Mouse (Mus musculus): ENCODE measurements around the gene Dpep1.
A peak's percentile ranks its signal among the peaks of the same experiment; 100 is the strongest.
"Not testable (repeated sequence)": the region's sequence is repeated elsewhere in the genome, so short reads cannot be mapped to it uniquely, and the experiment has no call there.

The Dpep1 gene

GRCm38 (mm10) chr8:123212321-123213117 is 26.5 kb downstream of the Dpep1 start, which contains the start of the genes Chmp1a and Spata33:
Chmp1a (minus strand) TSS chr8:123212763.
Spata33 (plus strand) TSS chr8:123212832.
- DNase-seq (ENCODE audit: low spot score), result peak; percentile 84

- no peak for DNase-seq (ENCODE audit: low spot score)
Observed at GRCm38 (mm10) chr8:123213118-123213772, 27.2 kb downstream of the Dpep1 start.

- no peak for DNase-seq (ENCODE audit: low spot score)
Observed at GRCm38 (mm10) chr8:123215430-123215829, 29.4 kb downstream of the Dpep1 start.

GRCm38 (mm10) chr8:123220917-123221316 is 34.9 kb downstream of the Dpep1 start:
- DNase-seq (ENCODE audit: low spot score), result no peak

GRCm38 (mm10) chr8:123224278-123225266 is 38.5 kb downstream of the Dpep1 start, which contains the start of gene Cdk10:
Cdk10 (plus strand) TSS chr8:123224842.
- DNase-seq (ENCODE audit: low spot score), result peak; percentile 96

- no peak for DNase-seq (ENCODE audit: low spot score)
Observed at GRCm38 (mm10) chr8:123228416-123228815, 42.4 kb downstream of the Dpep1 start.

- DNase-seq (ENCODE audit: low spot score), result not testable (repeated sequence)
Observed at GRCm38 (mm10) chr8:123230326-123230725, 44.3 kb downstream of the Dpep1 start.

GRCm38 (mm10) chr8:123231742-123232141 is 45.7 kb downstream of the Dpep1 start:
- no peak for DNase-seq (ENCODE audit: low spot score)

- no peak for DNase-seq (ENCODE audit: low spot score)
Observed at GRCm38 (mm10) chr8:123232553-123232952, 46.5 kb downstream of the Dpep1 start.

GRCm38 (mm10) chr8:123233300-123233699 is 47.3 kb downstream of the Dpep1 start:
- no peak for DNase-seq (ENCODE audit: low spot score)

- no peak for DNase-seq (ENCODE audit: low spot score)
Observed at GRCm38 (mm10) chr8:123233760-123234159, 47.7 kb downstream of the Dpep1 start.

GRCm38 (mm10) chr8:123234918-123235519 is 49.0 kb downstream of the Dpep1 start:
- no peak for DNase-seq (ENCODE audit: low spot score)

GRCm38 (mm10) chr8:123235520-123236497 is 49.8 kb downstream of the Dpep1 start, which contains the start of gene Spata2l:
Spata2l (minus strand) TSS chr8:123236233.
- peak; percentile 44 for DNase-seq (ENCODE audit: low spot score)

- DNase-seq (ENCODE audit: low spot score), result no peak
Observed at GRCm38 (mm10) chr8:123239398-123239797, 53.4 kb downstream of the Dpep1 start.

- no peak for DNase-seq (ENCODE audit: low spot score)
Observed at GRCm38 (mm10) chr8:123242107-123242923, 56.3 kb downstream of the Dpep1 start.

- no peak for DNase-seq (ENCODE audit: low spot score)
Observed at GRCm38 (mm10) chr8:123243053-123243452, 57.0 kb downstream of the Dpep1 start.

GRCm38 (mm10) chr8:123244382-123244781 is 58.3 kb downstream of the Dpep1 start:
- DNase-seq (ENCODE audit: low spot score), result no peak

GRCm38 (mm10) chr8:123245543-123245942 is 59.5 kb downstream of the Dpep1 start:
- DNase-seq (ENCODE audit: low spot score), result no peak

GRCm38 (mm10) chr8:123247748-123248147 is 61.7 kb downstream of the Dpep1 start:
- no peak for DNase-seq (ENCODE audit: low spot score)
